Mouse (Mus musculus) G1E (cell line): ENCODE results near the gene Nlgn3.

Experiments used
- CTCF ChIP-seq: IDR thresholded peaks from 2 replicates; pipeline ENCODE4 v1.5.1; 2012; ENCODE audit warnings: low read depth, low read length, inconsistent platforms, mixed read lengths
- GATA1 ChIP-seq: IDR thresholded peaks from 2 replicates; pipeline ENCODE4 v1.6.1; 2012; ENCODE audit warnings: borderline replicate concordance, low read length, inconsistent platforms, mixed read lengths
- TAL1 ChIP-seq: conservative IDR thresholded peaks from 2 replicates; pipeline ENCODE4 v1.6.1; 2012; ENCODE audit warnings: low read depth, low read length, inconsistent platforms, mixed read lengths

- TF ChIP-seq GATA1, result no peak
- no peak for TF ChIP-seq CTCF
- TF ChIP-seq TAL1, result no peak
These were observed 44.8 kb upstream of the Nlgn3 start, which contains the start of gene Foxo4 for GRCm38 (mm10) chrX:101253952-101254729.
